Mouse (Mus musculus): ENCODE measurements around the gene Acr.

DNA sequence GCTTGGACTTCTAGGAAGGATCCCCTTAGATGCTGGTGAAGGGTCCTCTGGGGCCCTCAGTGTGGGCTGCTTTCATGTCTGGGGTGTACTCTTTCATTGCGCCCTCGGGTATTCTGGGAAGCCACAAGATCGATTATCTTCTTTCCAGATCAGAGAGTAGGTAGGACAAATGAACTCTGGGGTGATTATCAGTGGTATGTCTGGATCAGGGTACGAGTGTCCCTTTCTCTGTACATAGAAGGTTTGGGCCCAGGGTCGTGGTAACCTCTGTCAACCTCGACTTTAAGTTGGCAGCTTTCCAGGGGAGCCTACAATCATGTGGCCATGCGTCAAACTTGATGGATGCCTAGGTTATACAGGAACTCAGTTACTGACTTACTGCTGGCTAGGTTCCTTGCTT, 42.2 kb upstream of the Acr start:
- no peak for TF ChIP-seq CTCF (IDR thresholded peaks at IDR 0.05; ENCODE audit: low read depth, low read length)
- TF ChIP-seq POLR2A (IDR thresholded peaks at IDR 0.05; ENCODE audit: insufficient read depth, low read length) = no peak
